Comparison of ENCODE assay signal across 12 mouse cellular contexts in the genomic region with DNA sequence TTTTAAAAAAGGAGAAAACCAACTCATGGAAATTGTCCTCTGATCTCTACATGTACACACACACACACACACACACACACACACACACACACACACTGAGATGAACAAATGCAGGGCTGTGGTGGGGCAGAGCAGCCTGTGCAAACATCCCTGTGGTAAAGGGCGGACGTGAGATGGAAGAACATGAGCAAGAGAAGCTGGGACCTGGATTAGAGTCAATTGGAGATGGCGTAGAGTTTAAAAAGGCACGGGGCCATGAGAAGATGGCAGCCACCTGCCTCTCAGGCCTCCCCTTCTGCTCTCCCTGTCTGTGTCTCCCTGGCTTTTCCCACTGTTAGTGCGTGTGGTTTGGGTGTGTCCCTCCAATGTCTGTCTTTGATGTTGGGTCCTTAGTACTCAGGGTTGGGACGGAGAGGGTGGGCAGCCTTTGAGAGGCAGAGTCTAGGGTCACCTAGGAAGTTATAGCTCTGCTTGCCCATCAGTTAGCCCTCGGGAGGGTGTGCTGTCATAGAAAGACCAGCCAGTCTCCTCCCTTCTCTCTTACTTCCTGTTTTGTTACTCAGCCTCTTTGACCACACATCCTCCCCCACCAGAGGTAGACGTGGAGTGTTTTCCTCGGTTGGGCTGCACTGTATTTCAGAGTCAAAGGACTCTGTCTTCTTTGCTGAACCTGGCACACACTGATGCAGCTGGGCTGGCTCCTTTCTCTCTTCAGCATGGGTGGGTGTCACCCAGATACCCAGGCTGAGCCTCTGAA. TPM values are rescaled to one million over a fixed set of nuclear protein-coding genes. Genes with fewer than 3 reads are reported as not detected.
DNase-seq lines count a peak whose midpoint lies in the region; ATAC-seq and TF ChIP-seq lines count a peak whose summit lies in the region.
"Had no signal": no experiment of that assay in that cellular context is flagged by ENCODE, and none has a peak within 500 bp of the region (broad histone marks: within the 10 kb centered on the region; RNA-seq: fewer than 3 reads in every experiment).

No protein-coding gene starts in this region.

- TF ChIP-seq CTCF in CH12.LX (conservative IDR thresholded peaks at IDR 0.05 in 1 of 2, IDR thresholded peaks at IDR 0.05 in 1 of 2; ENCODE audit: low read depth in 2 of 2, low read length in 2 of 2): no peak
- TF ChIP-seq CTCF in spleen, adult 2 months (IDR thresholded peaks at IDR 0.05; ENCODE audit: extremely low read depth, insufficient read depth, insufficient read length, insufficient replicate concordance): no peak

- WGBS in liver, embryonic 16.5 days (ENCODE audit: insufficient replicate concordance): 33% methylated on average over 9 of the region's 9 CpGs
- 39% methylated on average over 9 of the region's 9 CpGs for WGBS in spleen, adult 2 months
- 81% methylated on average over 9 of the region's 9 CpGs for WGBS in hindbrain, embryonic 16.5 days

- ATAC-seq in liver, embryonic 16.5 days (ENCODE audit: low read depth): peak; percentile 41; the same call in 1 of the 2 replicates
- no peak for ATAC-seq in hindbrain, embryonic 16.5 days

- dilution Hi-C loops in CH12.LX (cut with MboI; ENCODE audit: extremely low pct_ligation_motif_present, extremely low pct_unique_long_range_greater_than_20kb, low sequenced_read_pairs): no loop called here

- no peaks in the 10 kb centered on the region for H3K27me3 ChIP-seq in CH12.LX (replicated peaks)
- H3K27me3 ChIP-seq in liver, embryonic 16.5 days (ENCODE audit: control insufficient read depth, insufficient read depth, low read depth, low read length): no peaks in the 10 kb centered on the region
- H3K27me3 ChIP-seq in spleen, adult 2 months (ENCODE audit: control insufficient read depth, insufficient read depth, low read length): no peaks in the 10 kb centered on the region
- no peaks in the 10 kb centered on the region for H3K27me3 ChIP-seq in hindbrain, embryonic 16.5 days (replicated peaks; ENCODE audit: control insufficient read depth, insufficient read depth, low read length)
- H3K27me3 ChIP-seq: midbrain, embryonic 12.5 days had no signal

- intact Hi-C loops in heart, postnatal 25 days (cut with DNase I): no loop called here

- in situ Hi-C loops in CH12.LX (cut with MboI; ENCODE audit: low pct_ligation_motif_present, low pct_unique_long_range_greater_than_20kb, low sequenced_read_pairs): no loop called here

- peak; percentile 95 for DNase-seq in heart, adult 11 months
- DNase-seq in heart, postnatal 25 days (ENCODE audit: low spot score): no peak
- peak; percentile 71 for DNase-seq in CH12.LX (ENCODE audit: extremely low read depth)
- DNase-seq in spleen, adult 2 months (ENCODE audit: low read depth in 1 of 2, low spot score in 2 of 2): peak; percentile 65 to 71
- no peak for DNase-seq in urinary bladder, postnatal 14 days (ENCODE audit: low spot score)
- no peak for DNase-seq in cerebellum, adult 9-10 months
- DNase-seq: cerebellum, postnatal 14 days had no signal

- peaks cover 0 to 53% of the 10 kb centered on the region in 2 experiments for H3K36me3 ChIP-seq in CH12.LX (replicated peaks in 1 of 2; ENCODE audit: control insufficient read depth in 1 of 2, insufficient read depth in 1 of 2, low read length in 1 of 2)
- H3K36me3 ChIP-seq in liver, embryonic 16.5 days (ENCODE audit: control insufficient read depth, insufficient read depth): no peaks in the 10 kb centered on the region
- H3K36me3 ChIP-seq in spleen, adult 2 months (ENCODE audit: control insufficient read depth, insufficient read depth, low read length): peaks cover 3% of the 10 kb centered on the region; the same call in 1 of the 2 replicates
- H3K36me3 ChIP-seq in hindbrain, embryonic 16.5 days (ENCODE audit: control insufficient read depth, insufficient read depth, low read length): no peaks in the 10 kb centered on the region
- H3K36me3 ChIP-seq: midbrain, embryonic 12.5 days had no signal

- H3K4me3 ChIP-seq in CH12.LX (replicated peaks in 1 of 3; ENCODE audit: low read depth in 2 of 3, low read length in 2 of 3, poor library complexity in 1 of 3): no peak overlapping the region
- no peak overlapping the region for H3K4me3 ChIP-seq in liver, embryonic 16.5 days (ENCODE audit: low read depth, low read length)
- H3K4me3 ChIP-seq in spleen, adult 2 months (ENCODE audit: extremely low read depth, insufficient read depth, insufficient read length): no peak overlapping the region
- H3K4me3 ChIP-seq in hindbrain, embryonic 16.5 days (ENCODE audit: low read length): no peak overlapping the region
- H3K4me3 ChIP-seq: left cerebral cortex, adult 2 months; midbrain, embryonic 12.5 days had no signal

- H3K9me3 ChIP-seq in CH12.LX (replicated peaks; ENCODE audit: low read length): no peaks in the 10 kb centered on the region
- no peaks in the 10 kb centered on the region for H3K9me3 ChIP-seq in liver, embryonic 16.5 days (replicated peaks; ENCODE audit: control insufficient read depth, low read length)
- H3K9me3 ChIP-seq in hindbrain, embryonic 16.5 days (ENCODE audit: control insufficient read depth, low read length): no peaks in the 10 kb centered on the region
- H3K9me3 ChIP-seq: midbrain, embryonic 12.5 days had no signal

- no peaks in the 10 kb centered on the region for H3K79me2 ChIP-seq in CH12.LX (replicated peaks; ENCODE audit: control insufficient read depth, extremely low read depth, insufficient read depth, poor library complexity, severe bottlenecking)

- H3K27ac ChIP-seq in CH12.LX (ENCODE audit: insufficient read depth, low read depth): peak overlapping the region; percentile 39
- H3K27ac ChIP-seq in liver, embryonic 16.5 days (ENCODE audit: low read length): peak overlapping the region; percentile 50; the same call in 1 of the 2 replicates
- H3K27ac ChIP-seq in spleen, adult 2 months (ENCODE audit: insufficient read depth, low read length): peak overlapping the region; percentile 91
- no peak overlapping the region for H3K27ac ChIP-seq in hindbrain, embryonic 16.5 days (ENCODE audit: low read depth, low read length)
- H3K27ac ChIP-seq: left cerebral cortex, adult 2 months; midbrain, embryonic 12.5 days had no signal

- peaks cover 16 to 49% of the 10 kb centered on the region in 2 experiments for H3K4me1 ChIP-seq in CH12.LX (ENCODE audit: control insufficient read depth in 1 of 2, insufficient read depth in 2 of 2)
- peaks cover 4% of the 10 kb centered on the region; the same call in 1 of the 2 replicates for H3K4me1 ChIP-seq in liver, embryonic 16.5 days (ENCODE audit: control insufficient read depth, low read depth, low read length)
- peaks cover 19% of the 10 kb centered on the region; the same call in 1 of the 2 replicates for H3K4me1 ChIP-seq in spleen, adult 2 months (ENCODE audit: control insufficient read depth, insufficient read depth, insufficient read length)
- no peaks in the 10 kb centered on the region for H3K4me1 ChIP-seq in hindbrain, embryonic 16.5 days (ENCODE audit: control insufficient read depth, insufficient read depth, low read depth, low read length)
- H3K4me1 ChIP-seq: midbrain, embryonic 12.5 days had no signal

- H3K9ac ChIP-seq in CH12.LX (ENCODE audit: insufficient read depth, low read depth): no peak overlapping the region
- H3K9ac ChIP-seq in liver, embryonic 16.5 days (ENCODE audit: low read depth, low read length): no peak overlapping the region
- H3K9ac ChIP-seq in hindbrain, embryonic 16.5 days (ENCODE audit: low read depth, low read length): no peak overlapping the region
- H3K9ac ChIP-seq: midbrain, embryonic 12.5 days had no signal

- TF ChIP-seq EP300 in CH12.LX (IDR thresholded peaks at IDR 0.05; ENCODE audit: low read length): no peak

- H3K4me2 ChIP-seq in CH12.LX (ENCODE audit: insufficient read depth, low read depth, poor library complexity, severe bottlenecking): no peak overlapping the region
- H3K4me2 ChIP-seq in liver, embryonic 16.5 days (ENCODE audit: low read depth, low read length): no peak overlapping the region
- no peak overlapping the region for H3K4me2 ChIP-seq in hindbrain, embryonic 16.5 days (ENCODE audit: low read length)
- H3K4me2 ChIP-seq: midbrain, embryonic 12.5 days had no signal

- TF ChIP-seq RAD21 in CH12.LX (IDR thresholded peaks at IDR 0.05; ENCODE audit: low read depth, low read length): no peak

- TF ChIP-seq POLR2A in CH12.LX (IDR thresholded peaks at IDR 0.05; ENCODE audit: low read depth, low read length): no peak; the same call in 1 of the 2 replicates
- no peak; the same call in 1 of the 2 replicates for TF ChIP-seq POLR2A in spleen, adult 2 months (IDR thresholded peaks at IDR 0.05; ENCODE audit: low read depth, low read length)

RNA-seq across cellular contexts. Expression of a gene that starts 8.7 kb away (rescaled TPM):
- 10 to 100 TPM; 26.1 to 31.0 TPM for total RNA-seq in heart, postnatal 25 days (2021)
- total RNA-seq in CH12.LX (2012; rRNA removed) (71.6 and 73.2 TPM in 2 replicates), CH12.LX (2014; rRNA removed) (38.3 and 43.8 TPM in 2 replicates)
- polyA plus RNA-seq in CH12.LX (2012; ENCODE audit: insufficient read length, low read depth): 96.8 and 124 TPM in 2 replicates
- polyA plus RNA-seq in liver, embryonic 16.5 days (2015; fragmentation: Nextera tagmentation; extraction: Ambion mirVana): 19.9 and 22.4 TPM in 2 replicates
- 168 and 181 TPM in 2 replicates for polyA plus RNA-seq in spleen, adult 2 months (2012; rRNA removed)
- 24.4 and 32.9 TPM in 2 replicates for polyA plus RNA-seq in hindbrain, embryonic 16.5 days (2015; fragmentation: Nextera tagmentation; extraction: Ambion mirVana)

RNA-seq across cellular contexts. Expression of a gene that starts 17.7 kb away (rescaled TPM):
- 1 to 10 TPM in 1 of 2 experiments, under 1 TPM in 1; 0.70 to 1.3 TPM for total RNA-seq in heart, postnatal 25 days (2021)
- total RNA-seq in CH12.LX (2012; rRNA removed): not detected in 2 replicates
- total RNA-seq in CH12.LX (2014; rRNA removed): not detected in 2 replicates
- not detected in 2 replicates for polyA plus RNA-seq in CH12.LX (2012; ENCODE audit: insufficient read length, low read depth)
- polyA plus RNA-seq in liver, embryonic 16.5 days (2015; fragmentation: Nextera tagmentation; extraction: Ambion mirVana): 0.15 and 0.65 TPM in 2 replicates
- 1.1 and 1.2 TPM in 2 replicates for polyA plus RNA-seq in spleen, adult 2 months (2012; rRNA removed)
- polyA plus RNA-seq in hindbrain, embryonic 16.5 days (2015; fragmentation: Nextera tagmentation; extraction: Ambion mirVana): 324 and 417 TPM in 2 replicates

RNA-seq across cellular contexts. Expression of a gene that starts 23.4 kb away (rescaled TPM):
- 100 to 1,000 TPM; 861 to 862 TPM for total RNA-seq in heart, postnatal 25 days (2021)
- total RNA-seq in CH12.LX (2012; rRNA removed) (not detected in 2 replicates), CH12.LX (2014; rRNA removed) (not detected in 2 replicates)
- polyA plus RNA-seq in CH12.LX (2012; ENCODE audit: insufficient read length, low read depth): not detected in 2 replicates
- 120 and 130 TPM in 2 replicates for polyA plus RNA-seq in liver, embryonic 16.5 days (2015; fragmentation: Nextera tagmentation; extraction: Ambion mirVana)
- polyA plus RNA-seq in spleen, adult 2 months (2012; rRNA removed): 60.6 and 67.6 TPM in 2 replicates
- polyA plus RNA-seq in hindbrain, embryonic 16.5 days (2015; fragmentation: Nextera tagmentation; extraction: Ambion mirVana): 69.4 and 89.9 TPM in 2 replicates

RNA-seq across cellular contexts. Expression of a gene that starts 25.6 kb away (rescaled TPM):
- total RNA-seq in heart, postnatal 25 days (2021): 1 to 10 TPM; 2.6 to 4.8 TPM
- not detected in 2 replicates for total RNA-seq in CH12.LX (2012; rRNA removed)
- total RNA-seq in CH12.LX (2014; rRNA removed): not detected in 2 replicates
- polyA plus RNA-seq in CH12.LX (2012; ENCODE audit: insufficient read length, low read depth): not detected in 2 replicates
- 0.02 and 0.12 TPM in 2 replicates for polyA plus RNA-seq in liver, embryonic 16.5 days (2015; fragmentation: Nextera tagmentation; extraction: Ambion mirVana)
- 0.92 and 1.0 TPM in 2 replicates for polyA plus RNA-seq in spleen, adult 2 months (2012; rRNA removed)
- 0.50 and 0.65 TPM in 2 replicates for polyA plus RNA-seq in hindbrain, embryonic 16.5 days (2015; fragmentation: Nextera tagmentation; extraction: Ambion mirVana)
- polyA plus RNA-seq: heart, embryonic 14.5 days had no signal

RNA-seq across cellular contexts. Expression of a gene that starts 42.9 kb away (rescaled TPM):
- total RNA-seq in heart, postnatal 25 days (2021): 1 to 10 TPM; 3.1 to 3.8 TPM
- total RNA-seq in CH12.LX (2012; rRNA removed) (not detected in 2 replicates), CH12.LX (2014; rRNA removed) (not detected in 2 replicates)
- polyA plus RNA-seq in CH12.LX (2012; ENCODE audit: insufficient read length, low read depth): 0.08 TPM in 1 of 2 replicates, not detected in the other
- polyA plus RNA-seq in liver, embryonic 16.5 days (2015; fragmentation: Nextera tagmentation; extraction: Ambion mirVana): 0.51 and 1.1 TPM in 2 replicates
- polyA plus RNA-seq in spleen, adult 2 months (2012; rRNA removed): 0.94 and 1.8 TPM in 2 replicates
- polyA plus RNA-seq in hindbrain, embryonic 16.5 days (2015; fragmentation: Nextera tagmentation; extraction: Ambion mirVana): 0.43 and 0.95 TPM in 2 replicates
- total RNA-seq: left cerebral cortex, adult 2 months had no signal

Comparison
In these comparisons a context has a peak if more than half of its experiments do, and no peak if none do; other contexts are left out.
1. DNase-seq: peak in heart, adult 11 months (single experiment), CH12.LX (single experiment) and spleen, adult 2 months (2 of 2); none in heart, postnatal 25 days (single experiment), urinary bladder, postnatal 14 days (single experiment) and cerebellum, adult 9-10 months (single experiment).
2. RNA of a gene that starts 17.7 kb away (polyA plus RNA-seq): 324 to 417 TPM in hindbrain, embryonic 16.5 days; 1.1 to 1.2 TPM in spleen, adult 2 months, 0.15 to 0.65 TPM in liver, embryonic 16.5 days and not detected in CH12.LX; every median in the first group is over 100 times any median in the second.
3. RNA of a gene that starts 23.4 kb away (polyA plus RNA-seq): 120 to 130 TPM in liver, embryonic 16.5 days, 69.4 to 89.9 TPM in hindbrain, embryonic 16.5 days and 60.6 to 67.6 TPM in spleen, adult 2 months; not detected in CH12.LX; every median in the first group is over 10 times any median in the second.